Mouse (Mus musculus): ENCODE data around the gene Oxsr1.
"Not testable (repeated sequence)": the region's sequence is repeated elsewhere in the genome, so short reads cannot be mapped to it uniquely, and the experiment has no call there.

The Oxsr1 gene

GRCm38 (mm10) chr9:119337842-119338241 lies 15.6 kb upstream of the Oxsr1 start:
- no peak for DNase-seq

GRCm38 (mm10) chr9:119335571-119335970 lies 13.3 kb upstream of the Oxsr1 start:
- peak; percentile 36 for DNase-seq

- no peak for DNase-seq
Measured at GRCm38 (mm10) chr9:119334834-119335233, 12.6 kb upstream of the Oxsr1 start.

- DNase-seq = no peak
Measured at GRCm38 (mm10) chr9:119334324-119334723, 12.1 kb upstream of the Oxsr1 start.

- DNase-seq = no peak
Measured at GRCm38 (mm10) chr9:119330186-119330963, 8.1 kb upstream of the Oxsr1 start.

GRCm38 (mm10) chr9:119328488-119328887 lies 6.3 kb upstream of the Oxsr1 start:
- no peak for DNase-seq

GRCm38 (mm10) chr9:119324130-119324529 lies 1.9 kb upstream of the Oxsr1 start:
- DNase-seq = no peak

GRCm38 (mm10) chr9:119323260-119323645 lies 1.0 kb upstream of the Oxsr1 start:
- DNase-seq = no peak

GRCm38 (mm10) chr9:119321392-119322229 lies 616 bp downstream of the Oxsr1 start:
- no peak for DNase-seq

- DNase-seq = no peak
Measured at GRCm38 (mm10) chr9:119320946-119321345, 1.3 kb downstream of the Oxsr1 start.

- no peak for DNase-seq
Measured at GRCm38 (mm10) chr9:119320446-119320845, 1.8 kb downstream of the Oxsr1 start.

GRCm38 (mm10) chr9:119318891-119319290 lies 3.3 kb downstream of the Oxsr1 start:
- no peak for DNase-seq

- DNase-seq = no peak
Measured at GRCm38 (mm10) chr9:119313096-119313495, 9.1 kb downstream of the Oxsr1 start.

GRCm38 (mm10) chr9:119309067-119309466 lies 13.2 kb downstream of the Oxsr1 start:
- no peak for DNase-seq

GRCm38 (mm10) chr9:119305863-119306262 lies 16.4 kb downstream of the Oxsr1 start:
- no peak for DNase-seq

GRCm38 (mm10) chr9:119298563-119298962 lies 23.7 kb downstream of the Oxsr1 start:
- DNase-seq = no peak

- no peak for DNase-seq
Measured at GRCm38 (mm10) chr9:119297696-119298095, 24.5 kb downstream of the Oxsr1 start.

- no peak for DNase-seq
Measured at GRCm38 (mm10) chr9:119290791-119291190, 31.4 kb downstream of the Oxsr1 start.

GRCm38 (mm10) chr9:119280894-119281682 lies 41.1 kb downstream of the Oxsr1 start:
- no peak for DNase-seq

- no peak for DNase-seq
Measured at GRCm38 (mm10) chr9:119278031-119278430, 44.2 kb downstream of the Oxsr1 start.

GRCm38 (mm10) chr9:119276321-119276720 lies 45.9 kb downstream of the Oxsr1 start:
- DNase-seq = peak; percentile 13

- DNase-seq = not testable (repeated sequence)
Measured at GRCm38 (mm10) chr9:119274814-119275213, 47.4 kb downstream of the Oxsr1 start.

- DNase-seq = no peak
Measured at GRCm38 (mm10) chr9:119271496-119271895, 50.7 kb downstream of the Oxsr1 start.

Data from cerebellum, adult 8-10 months (tissue).